Mouse (Mus musculus) lung, postnatal 25 days (tissue): ENCODE measurements at regions not wholly inside any gene's neighbourhood (a gene's known extent, or its start where the extent isn't known, plus 50 kb on each side); places are given as distances from the start of the nearest gene placed in this dataset.

ENCODE experiments used
- DNase-seq: peaks from one replicate; pipeline ENCODE4 v3.0.0; 2022; ENCODE audit warnings: low spot score

DNA sequence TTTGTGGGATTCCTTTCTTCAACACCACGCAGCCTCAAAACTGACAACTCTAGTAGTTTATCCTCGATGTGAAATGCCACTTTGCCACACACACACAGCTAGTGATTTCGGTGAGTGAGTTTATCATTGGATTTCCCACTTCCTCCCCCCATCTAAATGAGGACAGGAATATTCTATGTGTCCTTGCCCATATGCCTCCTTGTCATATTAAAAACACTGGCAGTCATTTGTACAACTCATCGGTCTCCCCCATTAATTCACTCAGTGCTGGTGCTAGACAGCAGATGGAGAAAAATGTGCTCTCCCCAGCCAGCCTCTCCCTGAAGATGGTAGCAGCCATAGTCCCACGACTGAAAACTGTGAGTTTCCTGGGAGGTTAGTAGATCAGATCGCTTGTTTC is 496.0 kb upstream of the Sox11 start:
- DNase-seq: no peak

GRCm38 (mm10) chr12:27826208-27826607 is 483.8 kb upstream of the Sox11 start:
- peak; percentile 23 for DNase-seq

DNA sequence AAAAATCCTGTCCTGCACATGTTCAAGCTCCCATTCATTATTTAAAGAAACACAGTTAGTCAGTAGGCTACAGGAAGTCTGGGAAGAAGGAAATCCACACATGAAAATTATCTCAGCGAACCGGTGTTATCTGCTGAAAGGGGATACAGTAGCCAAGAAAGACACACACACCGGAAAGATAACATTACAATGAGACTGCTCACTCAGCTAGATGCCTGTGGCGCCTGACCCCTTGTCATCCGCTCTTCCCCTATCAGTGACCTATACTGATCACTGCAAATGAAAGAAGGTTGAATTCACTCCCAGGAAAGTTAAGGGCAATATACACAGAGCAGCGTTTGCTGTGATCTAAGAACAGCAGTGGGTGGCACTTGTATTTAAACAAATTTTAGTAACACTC is 481.0 kb upstream of the Sox11 start:
- no peak for DNase-seq

GRCm38 (mm10) chr12:27796642-27797041 is 454.3 kb upstream of the Sox11 start:
- DNase-seq: no peak

DNA sequence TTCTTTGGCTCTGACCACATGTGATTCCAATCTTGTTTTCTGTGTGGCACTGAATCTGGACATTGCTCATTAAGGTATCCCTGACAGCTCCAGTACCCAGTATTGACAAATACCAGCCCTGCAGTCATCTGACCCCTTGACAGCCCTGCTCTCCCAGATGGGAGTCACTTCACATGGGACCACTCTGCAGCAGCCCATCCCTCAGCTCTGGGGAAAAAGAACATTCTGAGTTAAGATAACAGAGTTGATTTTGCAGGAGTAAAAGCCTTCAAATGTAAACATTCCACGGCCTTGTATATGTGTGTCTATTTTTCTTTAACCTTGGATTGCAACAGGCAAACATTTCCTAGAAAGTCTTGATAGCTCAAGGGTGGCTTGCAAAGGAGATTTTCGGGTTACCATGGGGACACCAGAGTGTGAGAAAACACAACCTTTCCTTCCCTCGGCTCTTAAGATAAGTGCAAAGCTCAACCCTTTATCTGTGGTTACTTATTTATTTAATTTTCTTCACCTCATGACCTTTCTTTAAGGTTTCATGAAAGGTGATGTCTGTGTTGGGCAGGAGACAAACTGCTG is 444.4 kb upstream of the Sox11 start:
- DNase-seq: no peak

GRCm38 (mm10) chr12:27780801-27781200 is 438.4 kb upstream of the Sox11 start:
- DNase-seq: no peak

GRCm38 (mm10) chr12:27765948-27766347 is 423.6 kb upstream of the Sox11 start:
- DNase-seq: peak; percentile 0

- no peak for DNase-seq
These were observed 416.6 kb upstream of the Sox11 start for GRCm38 (mm10) chr12:27759016-27759415.

DNA sequence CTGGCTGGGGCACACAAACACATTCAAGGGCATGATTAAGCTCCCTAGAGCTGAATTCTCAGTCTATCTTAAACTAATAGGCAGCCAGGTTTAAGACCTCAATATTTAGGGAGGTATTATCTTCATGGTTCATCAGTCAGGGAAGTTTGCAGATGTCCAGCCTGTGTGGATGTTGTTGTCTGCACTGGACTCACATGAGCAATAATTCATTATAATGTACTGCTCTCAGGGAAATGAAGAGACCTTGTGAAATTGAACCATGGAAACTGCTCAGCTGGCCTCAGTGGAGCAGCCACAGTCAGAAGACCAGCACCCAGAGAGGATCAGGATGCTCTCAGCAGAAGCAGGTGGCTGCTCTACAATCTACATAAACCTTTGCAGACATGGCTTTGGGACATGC is 415.3 kb upstream of the Sox11 start:
- DNase-seq: no peak

GRCm38 (mm10) chr12:27724619-27725200 is 382.3 kb upstream of the Sox11 start:
- DNase-seq: no peak

GRCm38 (mm10) chr12:27680459-27680858 is 338.1 kb upstream of the Sox11 start:
- DNase-seq: no peak

DNA sequence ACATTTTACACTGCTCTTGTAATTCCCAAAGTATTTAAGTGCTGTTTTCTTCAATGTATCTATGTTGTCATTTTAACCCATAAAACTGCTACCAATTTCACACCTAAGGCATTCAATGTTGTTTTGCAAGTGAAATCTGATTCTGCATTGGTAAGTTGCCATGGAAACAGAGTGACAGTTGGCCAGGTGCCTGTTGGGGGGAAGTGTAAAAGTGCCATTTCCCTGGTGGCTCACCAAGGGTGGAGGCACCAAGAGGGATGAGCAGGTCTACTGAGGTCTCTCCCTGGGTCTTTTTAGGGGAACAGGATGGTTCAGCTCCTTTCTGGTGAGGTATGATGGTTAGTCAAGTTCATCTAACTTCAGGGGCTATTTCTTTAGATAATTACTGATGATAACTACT is 331.0 kb upstream of the Sox11 start:
- DNase-seq: no peak

DNA sequence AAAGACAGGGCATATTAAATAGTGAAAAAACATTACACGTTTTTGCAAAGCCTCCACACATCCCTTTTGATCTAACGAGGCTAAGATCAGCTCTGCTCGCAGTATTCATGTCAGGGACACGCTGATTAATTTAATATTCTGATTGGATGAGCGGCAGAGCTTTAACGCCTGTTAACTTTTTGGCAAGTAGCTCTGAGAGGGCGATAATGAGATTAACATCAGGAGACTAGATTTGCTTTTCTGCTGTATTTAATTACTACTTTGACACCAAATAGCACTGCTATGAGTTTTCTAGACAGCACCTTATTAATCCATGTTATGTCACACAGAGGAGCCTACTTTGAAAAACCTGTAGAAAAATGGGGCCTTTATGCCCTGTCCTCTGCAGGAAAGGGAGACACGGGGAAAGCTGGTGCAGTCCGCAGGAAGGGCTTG is 328.3 kb upstream of the Sox11 start:
- DNase-seq: no peak

- DNase-seq: no peak
These were observed 327.8 kb upstream of the Sox11 start for GRCm38 (mm10) chr12:27670190-27670589.

DNA sequence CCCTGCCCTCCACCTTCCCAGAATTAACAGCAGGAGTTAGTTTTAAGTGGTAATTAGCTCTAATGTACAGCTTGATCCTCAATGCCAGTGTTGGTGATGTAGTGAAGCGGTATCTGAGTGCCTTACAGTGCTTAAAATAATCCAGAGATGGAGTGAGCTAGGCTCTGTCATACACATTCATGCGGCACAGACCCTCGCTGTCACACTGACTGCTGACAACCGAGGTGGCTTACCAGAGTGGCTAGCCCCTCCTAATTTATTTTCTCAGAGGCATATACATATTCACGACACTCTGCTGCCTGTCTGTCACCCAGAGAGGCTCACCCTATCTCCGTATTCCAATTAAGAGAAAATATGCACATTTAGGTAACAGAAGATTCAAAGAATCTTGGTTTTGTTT is 327.2 kb upstream of the Sox11 start:
- no peak for DNase-seq

DNA sequence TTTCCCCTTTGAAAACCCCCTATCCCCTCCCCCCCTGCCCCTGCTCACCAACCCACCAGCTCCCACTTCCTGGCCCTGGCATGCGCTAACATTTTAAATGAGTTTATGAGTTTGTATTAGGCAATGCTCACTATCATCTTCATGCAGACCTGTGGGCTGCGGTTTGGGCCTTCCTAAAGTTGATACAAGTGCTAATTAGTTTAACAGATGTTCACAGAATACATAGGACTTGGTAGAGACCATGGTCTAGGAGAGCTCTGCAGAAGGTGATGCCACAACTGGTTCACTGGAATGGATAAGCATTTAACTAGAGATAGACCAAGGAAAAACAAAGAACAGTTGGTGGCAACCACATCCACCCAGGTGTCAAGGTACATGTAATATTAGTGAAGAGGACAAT is 324.1 kb upstream of the Sox11 start:
- no peak for DNase-seq

- no peak for DNase-seq
These were observed 320.8 kb upstream of the Sox11 start for GRCm38 (mm10) chr12:27663126-27663525.

DNA sequence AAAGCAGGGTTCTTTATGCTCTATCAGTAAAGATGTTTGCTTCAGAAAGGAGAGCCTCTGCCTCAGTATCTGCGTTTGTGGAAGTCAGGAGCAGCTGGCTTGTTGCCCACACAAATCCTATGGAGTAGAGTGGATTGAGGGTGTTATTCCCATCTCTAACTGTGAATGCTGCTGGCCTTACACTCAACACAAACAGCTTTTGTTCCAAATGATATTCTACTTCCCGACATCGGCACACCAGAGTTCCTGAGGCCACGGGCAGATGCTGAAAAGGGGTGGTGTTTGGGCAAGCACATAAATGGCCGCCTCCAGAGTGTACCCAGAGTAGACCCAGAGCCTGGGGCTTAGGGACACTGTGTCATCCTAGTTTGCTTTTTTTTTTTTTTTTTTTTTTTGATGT is 320.3 kb upstream of the Sox11 start:
- no peak for DNase-seq

- no peak for DNase-seq
These were observed 315.2 kb upstream of the Sox11 start for GRCm38 (mm10) chr12:27657536-27657935.

DNA sequence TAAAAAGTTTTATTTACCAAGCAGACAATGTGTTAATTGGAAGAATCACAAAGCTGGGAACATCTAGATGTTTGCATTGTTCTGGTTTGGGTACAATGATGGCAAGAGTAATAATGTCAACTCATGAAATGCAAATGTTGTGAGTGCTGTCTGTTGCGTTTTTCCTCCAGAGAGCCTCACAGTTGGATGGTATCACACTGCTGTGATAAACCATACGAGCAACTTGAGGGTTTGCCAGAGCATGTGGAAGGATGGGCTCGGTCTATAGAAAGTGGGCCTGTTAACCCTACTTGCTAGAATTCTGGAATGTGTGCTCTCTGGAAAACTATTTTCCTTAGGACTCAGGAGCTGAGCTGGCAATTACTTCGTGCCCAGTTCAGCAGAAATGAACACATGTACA is 311.2 kb upstream of the Sox11 start:
- no peak for DNase-seq

DNA sequence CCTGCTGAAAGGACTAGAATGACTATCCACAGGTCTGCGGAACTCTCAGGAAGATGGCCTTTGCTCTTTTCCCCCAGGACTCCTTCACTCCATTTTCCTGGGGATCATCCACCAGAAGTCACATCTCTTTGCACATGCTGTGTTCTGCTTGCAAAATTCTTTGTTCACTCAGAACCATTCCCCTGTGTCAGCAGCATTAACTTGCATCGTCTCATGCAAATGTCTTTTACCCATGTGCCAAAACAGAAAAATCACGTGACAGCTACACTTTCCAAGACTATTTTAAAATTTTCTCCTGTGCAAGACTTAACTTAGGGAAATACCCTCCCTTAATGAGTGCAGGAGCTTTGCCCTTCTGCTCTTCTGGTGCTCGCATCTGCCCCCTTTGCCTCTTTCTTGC is 306.2 kb upstream of the Sox11 start:
- DNase-seq: no peak

GRCm38 (mm10) chr12:27646497-27647307 is 304.3 kb upstream of the Sox11 start:
- DNase-seq: no peak

- DNase-seq: no peak
These were observed 277.2 kb upstream of the Sox11 start for GRCm38 (mm10) chr12:27619616-27620015.
